Mouse (Mus musculus): ENCODE measurements around the gene Prpf40a. TPM values are rescaled to one million over a fixed set of nuclear protein-coding genes. Genes with fewer than 3 reads are reported as not detected.

Gene Prpf40a
- polyA plus RNA-seq (2012; ENCODE audit: insufficient read depth, insufficient read length, missing spikeins), result 80.8 and 104 TPM in 2 replicates

DNA sequence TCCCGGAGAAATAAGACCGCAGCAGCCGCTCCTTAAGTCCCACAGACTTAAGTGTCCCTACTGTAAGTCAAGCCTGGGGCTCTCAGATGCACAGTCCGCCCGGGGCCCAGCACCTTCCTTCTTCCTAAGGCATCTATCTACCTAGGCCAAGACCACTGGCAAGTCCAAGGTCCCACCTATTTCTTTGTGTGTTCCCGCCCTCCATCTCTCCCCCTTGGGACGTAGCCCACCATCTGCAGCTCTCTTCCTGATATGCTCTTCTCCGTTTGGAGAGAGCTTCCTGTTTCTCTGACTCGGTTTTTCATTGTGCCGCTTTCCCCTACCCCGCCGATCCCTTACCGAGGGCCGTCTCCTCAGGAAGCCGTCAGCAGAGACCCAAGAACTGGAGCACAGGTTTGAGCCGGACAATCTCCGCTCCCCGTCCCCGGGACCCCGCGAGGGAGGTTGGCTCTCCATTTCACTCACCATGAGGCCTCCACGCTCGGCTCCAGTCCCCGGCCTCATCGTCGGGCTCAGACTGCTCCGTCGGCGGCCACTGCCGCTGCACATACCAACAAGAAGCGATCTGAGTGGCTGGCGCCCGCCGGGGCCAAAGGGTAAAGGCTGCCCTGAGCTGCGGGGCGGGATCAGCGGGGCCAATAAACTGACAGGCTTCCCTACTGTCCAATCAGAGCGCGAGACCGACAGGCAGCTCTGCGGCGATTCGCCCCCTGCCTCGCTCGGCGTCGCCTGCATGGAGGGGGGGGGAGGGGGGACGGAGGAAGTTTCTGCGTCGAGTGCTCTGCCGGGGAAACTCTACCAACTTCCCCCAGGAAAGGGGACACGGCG lies at the start of gene Prpf40a:
Prpf40a (minus strand) TSS at position 601 of the 828 bp plus-strand sequence.
- Histone ChIP-seq H3K4me1 (ENCODE audit: control insufficient read depth, insufficient read depth, low read length) (peaks cover 9% of the 10 kb centered on the region), H3K27ac (ENCODE audit: insufficient read depth, low read depth, low read length) (peak within 1 kb of the TSS; percentile 99), H3K4me3 (ENCODE audit: insufficient read depth, low read length) (peak within 1 kb of the TSS; percentile 98)
- TF ChIP-seq CTCF (IDR thresholded peaks at IDR 0.05; ENCODE audit: low read depth, low read length) (no peak), POLR2A (IDR thresholded peaks at IDR 0.05; ENCODE audit: borderline replicate concordance, low read depth, low read length) (0 out of 2 replicates have a peak, but pooled peaks have one; percentile 24)

DNA sequence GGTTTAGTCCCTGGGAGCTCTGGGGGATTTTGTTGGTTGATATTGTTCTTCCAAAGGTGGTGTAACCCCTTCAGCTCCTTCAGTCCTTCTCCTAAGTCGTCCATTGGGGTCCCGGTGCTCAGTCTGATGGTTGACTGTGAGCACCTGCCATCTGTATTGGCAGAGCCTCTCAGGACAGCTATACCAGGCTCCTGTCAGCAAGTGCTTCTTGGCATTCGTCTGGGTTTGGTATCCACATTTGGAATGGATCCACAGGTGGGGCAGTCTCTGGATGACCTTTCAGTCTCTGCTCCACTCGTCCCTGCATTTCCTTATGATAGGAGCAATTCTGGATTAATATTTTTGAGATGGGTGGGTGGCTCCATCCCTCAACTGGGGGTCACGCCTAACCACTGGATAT lies 31.2 kb upstream of the Prpf40a start:
- Histone ChIP-seq H3K4me3 (ENCODE audit: insufficient read depth, low read length) (no peak overlapping the region), H3K4me1 (ENCODE audit: control insufficient read depth, insufficient read depth, low read length) (no peaks in the 10 kb centered on the region), H3K27ac (ENCODE audit: insufficient read depth, low read depth, low read length) (no peak overlapping the region)
- no peak for TF ChIP-seq POLR2A (IDR thresholded peaks at IDR 0.05; ENCODE audit: borderline replicate concordance, low read depth, low read length)

DNA sequence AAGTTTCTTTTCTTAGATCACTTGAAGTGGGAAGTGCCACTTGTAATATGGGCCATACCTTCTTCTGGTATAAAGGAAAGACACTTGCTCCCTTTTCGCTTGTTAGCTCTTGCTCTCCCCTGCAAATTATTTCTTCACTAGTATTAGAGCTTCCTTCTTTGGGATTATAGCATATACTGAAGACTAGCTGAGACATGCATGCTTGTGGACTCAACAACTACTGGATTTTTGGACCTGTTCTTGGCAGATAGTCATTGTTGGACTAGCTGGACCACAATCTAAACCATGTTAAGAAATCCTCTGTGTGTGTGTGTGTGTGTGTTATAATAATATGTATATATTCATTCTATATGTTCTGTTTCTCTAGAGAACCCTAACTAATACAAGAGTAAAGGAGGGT lies 22.4 kb upstream of the Prpf40a start:
- H3K4me1 ChIP-seq (ENCODE audit: control insufficient read depth, insufficient read depth, low read length), result no peaks in the 10 kb centered on the region
- no peak overlapping the region for H3K27ac ChIP-seq (ENCODE audit: insufficient read depth, low read depth, low read length)
- TF ChIP-seq POLR2A (IDR thresholded peaks at IDR 0.05; ENCODE audit: borderline replicate concordance, low read depth, low read length) (no peak), CTCF (IDR thresholded peaks at IDR 0.05; ENCODE audit: low read depth, low read length) (no peak)
- H3K4me3 ChIP-seq (ENCODE audit: insufficient read depth, low read length), result no peak overlapping the region

DNA sequence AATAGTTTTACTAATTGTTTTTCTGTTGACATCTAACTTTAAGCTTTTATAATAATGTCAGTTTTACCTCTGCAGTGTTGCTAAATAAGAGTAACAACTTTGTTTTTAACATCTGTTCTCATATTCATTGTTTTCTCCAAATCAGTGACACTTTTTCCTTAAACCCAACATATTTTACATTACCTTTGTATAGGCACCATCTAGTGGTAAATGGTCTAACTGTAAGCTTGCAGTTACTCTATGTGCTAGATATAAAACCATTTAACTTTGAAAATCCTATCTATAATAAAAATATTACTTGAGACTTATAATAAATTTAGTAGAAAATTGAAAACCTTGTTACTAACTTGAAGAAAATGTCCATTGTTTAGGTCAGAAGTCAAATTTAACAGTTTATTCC lies 15.7 kb upstream of the Prpf40a start:
- no peak overlapping the region for H3K4me3 ChIP-seq (ENCODE audit: insufficient read depth, low read length)
- no peaks in the 10 kb centered on the region for H3K4me1 ChIP-seq (ENCODE audit: control insufficient read depth, insufficient read depth, low read length)
- no peak for TF ChIP-seq CTCF (IDR thresholded peaks at IDR 0.05; ENCODE audit: low read depth, low read length)
- TF ChIP-seq POLR2A (IDR thresholded peaks at IDR 0.05; ENCODE audit: borderline replicate concordance, low read depth, low read length), result no peak
- no peak overlapping the region for H3K27ac ChIP-seq (ENCODE audit: insufficient read depth, low read depth, low read length)

DNA sequence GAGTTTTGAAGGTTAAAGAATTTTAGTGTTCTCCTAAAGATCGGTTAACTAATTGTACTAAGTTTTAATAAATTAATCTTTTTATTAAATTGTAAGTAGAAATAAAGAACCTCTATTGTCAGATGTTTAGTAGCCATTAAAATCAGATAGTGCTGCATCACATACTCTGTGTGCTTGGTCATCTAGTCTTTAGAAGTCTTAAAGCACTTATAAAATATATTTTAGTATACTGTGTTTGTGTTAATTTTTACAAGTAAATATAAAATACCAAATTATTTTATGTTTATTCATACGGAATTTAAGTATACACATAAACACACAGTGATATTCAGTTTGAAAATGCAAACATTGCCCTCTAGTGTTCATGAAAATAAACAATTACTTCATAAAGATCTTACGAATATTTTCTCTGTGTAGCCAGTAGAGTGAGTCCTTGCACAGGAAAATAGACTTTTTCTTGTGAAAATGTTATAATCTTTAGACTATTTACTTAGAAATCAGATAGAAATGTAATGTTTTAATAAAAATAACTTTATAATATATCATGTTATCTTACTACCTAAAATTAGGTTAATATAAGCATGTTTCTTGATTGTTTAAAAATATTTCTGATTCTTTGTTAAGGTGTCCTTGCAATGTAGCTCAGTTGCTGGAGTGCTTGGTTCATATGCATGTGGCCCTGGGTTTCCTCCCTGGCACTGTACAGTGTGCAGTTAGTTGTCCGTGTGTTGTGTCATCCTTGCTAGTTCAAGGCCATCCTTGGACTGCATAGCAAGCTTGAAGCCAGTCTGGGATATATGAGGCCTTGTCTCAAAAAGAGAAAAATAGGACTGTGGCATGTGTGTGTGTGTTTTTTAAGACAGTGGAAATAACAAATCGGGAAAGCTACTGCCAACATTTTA lies 13.5 kb upstream of the Prpf40a start:
- TF ChIP-seq CTCF (IDR thresholded peaks at IDR 0.05; ENCODE audit: low read depth, low read length), result no peak
- no peak for TF ChIP-seq POLR2A (IDR thresholded peaks at IDR 0.05; ENCODE audit: borderline replicate concordance, low read depth, low read length)

DNA sequence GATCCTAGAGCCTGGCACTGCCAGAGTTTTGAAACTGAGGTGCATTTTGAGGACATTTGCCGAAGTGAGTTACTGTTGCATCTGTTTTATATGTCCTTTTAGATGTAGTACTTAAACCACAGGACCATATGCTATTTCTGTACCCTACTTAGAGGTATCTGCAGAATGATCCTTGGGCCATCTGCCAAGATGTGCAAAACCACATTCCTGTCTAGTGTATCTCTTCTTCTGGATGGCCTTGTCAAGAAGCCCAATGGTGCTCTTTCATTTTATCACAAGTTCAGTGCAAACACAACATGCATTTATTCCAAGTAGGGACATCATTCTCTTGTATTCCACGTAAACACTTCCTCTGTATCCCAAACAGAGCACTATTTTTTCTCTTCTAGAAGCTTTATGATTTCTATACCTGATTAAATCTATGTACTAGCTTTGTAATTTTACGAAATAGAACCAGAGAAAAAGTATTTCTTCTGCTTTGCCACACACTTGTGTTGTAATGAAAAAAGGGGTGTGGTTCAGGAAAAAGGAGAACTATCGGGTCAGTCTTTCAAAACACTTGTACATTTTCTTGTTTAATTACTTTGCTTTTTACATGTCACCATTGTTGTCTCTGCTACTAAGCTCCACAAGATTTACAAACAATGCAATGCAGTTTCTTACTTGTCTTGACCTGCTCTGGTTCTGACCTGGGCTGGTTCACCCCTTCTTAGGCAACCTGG lies 9.2 kb upstream of the Prpf40a start:
- TF ChIP-seq POLR2A (IDR thresholded peaks at IDR 0.05; ENCODE audit: borderline replicate concordance, low read depth, low read length) (no peak), CTCF (IDR thresholded peaks at IDR 0.05; ENCODE audit: low read depth, low read length) (no peak)
- Histone ChIP-seq H3K4me3 (ENCODE audit: insufficient read depth, low read length) (peak overlapping the region; percentile 14; the same call in 1 of the 2 replicates), H3K27ac (ENCODE audit: insufficient read depth, low read depth, low read length) (peak overlapping the region; percentile 69)

More for the DNA sequence above, 13.5 kb upstream of the Prpf40a start:
- Histone ChIP-seq H3K4me1 (ENCODE audit: control insufficient read depth, insufficient read depth, low read length) (peaks cover 10% of the 10 kb centered on the region), H3K27ac (ENCODE audit: insufficient read depth, low read depth, low read length) (no peak overlapping the region), H3K4me3 (ENCODE audit: insufficient read depth, low read length) (no peak overlapping the region)

DNA sequence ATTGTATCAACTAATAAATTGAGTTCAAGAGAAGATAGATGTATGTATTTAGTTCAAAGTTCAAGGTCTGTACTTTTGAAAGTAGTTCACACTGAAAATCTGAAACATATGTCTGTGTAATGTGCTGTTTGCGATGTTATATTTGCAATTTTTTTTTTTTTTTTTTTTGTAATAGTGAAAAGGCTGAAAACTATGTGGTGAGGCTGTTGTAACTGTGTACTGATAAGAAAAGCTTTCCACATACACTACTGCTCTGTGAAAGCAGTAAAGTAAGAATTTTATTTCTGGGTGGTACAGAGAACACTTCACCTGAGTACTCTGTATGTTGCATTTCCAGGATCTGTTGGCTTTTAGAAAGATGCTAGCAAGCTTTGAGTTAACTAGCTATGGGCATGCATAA lies 8.1 kb upstream of the Prpf40a start:
- H3K27ac ChIP-seq (ENCODE audit: insufficient read depth, low read depth, low read length), result no peak overlapping the region
- no peak overlapping the region for H3K4me3 ChIP-seq (ENCODE audit: insufficient read depth, low read length)
- H3K4me1 ChIP-seq (ENCODE audit: control insufficient read depth, insufficient read depth, low read length), result peaks cover 10% of the 10 kb centered on the region
- TF ChIP-seq CTCF (IDR thresholded peaks at IDR 0.05; ENCODE audit: low read depth, low read length) (no peak), POLR2A (IDR thresholded peaks at IDR 0.05; ENCODE audit: borderline replicate concordance, low read depth, low read length) (no peak)

More for the DNA sequence above, 9.2 kb upstream of the Prpf40a start:
- peaks cover 10% of the 10 kb centered on the region for H3K4me1 ChIP-seq (ENCODE audit: control insufficient read depth, insufficient read depth, low read length)

DNA sequence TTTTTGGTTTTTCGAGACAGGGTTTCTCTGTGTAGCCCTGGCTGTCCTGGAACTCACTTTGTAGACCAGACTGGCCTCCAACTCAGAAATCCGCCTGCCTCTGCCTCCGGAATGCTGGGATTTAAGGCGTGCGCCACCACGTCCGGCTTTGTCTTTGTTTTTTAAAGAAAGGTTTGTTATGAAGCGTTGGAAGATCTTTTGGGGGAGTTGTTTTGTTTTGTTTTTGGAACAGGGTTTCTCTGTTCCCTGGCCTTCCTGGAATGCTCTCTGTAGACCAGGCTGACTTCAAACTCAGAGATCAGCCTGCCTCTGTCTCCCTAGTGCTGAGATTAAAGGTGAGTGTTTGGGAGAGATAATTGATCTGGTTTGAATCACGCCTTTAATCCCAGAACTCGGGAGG lies 5.3 kb upstream of the Prpf40a start:
- no peak for TF ChIP-seq POLR2A (IDR thresholded peaks at IDR 0.05; ENCODE audit: borderline replicate concordance, low read depth, low read length)
- no peak for TF ChIP-seq CTCF (IDR thresholded peaks at IDR 0.05; ENCODE audit: low read depth, low read length)
- Histone ChIP-seq H3K4me1 (ENCODE audit: control insufficient read depth, insufficient read depth, low read length) (peaks cover 12% of the 10 kb centered on the region), H3K4me3 (ENCODE audit: insufficient read depth, low read length) (no peak overlapping the region), H3K27ac (ENCODE audit: insufficient read depth, low read depth, low read length) (no peak overlapping the region)

DNA sequence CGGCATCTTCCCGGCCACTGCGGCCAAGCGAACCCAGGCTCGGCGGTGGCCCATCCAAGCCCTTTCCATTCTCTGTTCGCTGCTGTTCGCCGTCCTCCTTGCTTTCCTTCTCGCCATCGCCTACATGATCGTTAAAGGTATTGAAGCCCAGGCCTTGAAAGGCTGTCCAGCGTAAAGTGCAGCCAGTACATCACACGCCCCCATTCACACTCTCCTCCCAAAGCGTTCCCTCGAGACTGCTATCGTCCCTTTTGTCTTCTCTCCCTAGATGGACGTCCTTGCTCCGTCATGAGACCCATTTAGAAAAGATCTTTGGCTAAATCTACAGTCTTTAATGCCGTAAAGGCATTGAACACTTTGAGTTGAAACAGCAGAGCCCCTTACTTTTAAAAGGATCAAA lies 1.3 kb upstream of the Prpf40a start:
- TF ChIP-seq CTCF (IDR thresholded peaks at IDR 0.05; ENCODE audit: low read depth, low read length) (no peak), POLR2A (IDR thresholded peaks at IDR 0.05; ENCODE audit: borderline replicate concordance, low read depth, low read length) (no peak)
- peaks cover 9% of the 10 kb centered on the region for H3K4me1 ChIP-seq (ENCODE audit: control insufficient read depth, insufficient read depth, low read length)
- H3K27ac ChIP-seq (ENCODE audit: insufficient read depth, low read depth, low read length), result peak overlapping the region; percentile 47
- peak overlapping the region; percentile 74 for H3K4me3 ChIP-seq (ENCODE audit: insufficient read depth, low read length)

Data from bone marrow macrophage, adult 2 months (primary cell).